Mouse (Mus musculus) intestine, embryonic 14.5 days (tissue): ENCODE measurements around the gene Ccdc146. TPM values are rescaled to one million over a fixed set of nuclear protein-coding genes. Genes with fewer than 3 reads are reported as not detected.

Source experiments
- ATAC-seq: fragments of 200-750 bp; cut with Nextera tagmentation; replicated peaks from 2 replicates; pipeline ENCODE4 v1.8.0; 2017; ENCODE audit warnings: low read depth, moderate number of reproducible peaks, moderate TSS enrichment, moderate library complexity; ENCODE audit not compliant: low FRiP score, low TSS enrichment
- DNase-seq: peaks from one replicate; pipeline ENCODE4 v3.0.0-alpha.2; 2018; ENCODE audit warnings: low spot score
- H3K27ac ChIP-seq: fragments of 300-500 bp; sonication (generic); 2 replicates; pipeline ENCODE4 v1.5.1; 2014; ENCODE audit warnings: low read depth, mild to moderate bottlenecking, control low read depth
- H3K27me3 ChIP-seq: fragments of 300-500 bp; sonication (generic); replicated peaks from 2 replicates; pipeline ENCODE4 v1.6.1; 2014; ENCODE audit warnings: low read length, control low read depth; ENCODE audit not compliant: control insufficient read depth, insufficient read depth
- H3K36me3 ChIP-seq: fragments of 300-500 bp; sonication (generic); 2 replicates; pipeline ENCODE4 v1.6.1; 2014; ENCODE audit warnings: low read length, control low read depth; ENCODE audit not compliant: control insufficient read depth, insufficient read depth
- H3K4me1 ChIP-seq: fragments of 300-500 bp; sonication (generic); replicated peaks from 2 replicates; pipeline ENCODE4 v1.6.1; 2014; ENCODE audit warnings: low read length, control low read depth, mixed read lengths; ENCODE audit not compliant: control insufficient read depth, insufficient read depth
- H3K4me2 ChIP-seq: fragments of 300-500 bp; sonication (generic); 2 replicates; pipeline ENCODE4 v1.6.1; 2014; ENCODE audit warnings: low read length
- H3K4me3 ChIP-seq: fragments of 300-500 bp; sonication (generic); 2 replicates; pipeline ENCODE4 v1.5.1; 2014; ENCODE audit warnings: low read depth, low read length, control low read depth, mixed read lengths
- H3K9ac ChIP-seq: fragments of 300-500 bp; sonication (generic); 2 replicates; pipeline ENCODE4 v1.6.1; 2014; ENCODE audit warnings: mild to moderate bottlenecking, low read length
- H3K9me3 ChIP-seq: fragments of 300-500 bp; sonication (generic); 2 replicates; pipeline ENCODE4 v1.6.1; 2016; ENCODE audit warnings: low read length, control low read depth; ENCODE audit not compliant: control insufficient read depth
- WGBS: fragments of 180-500 bp; shearing (Covaris S2); extraction: QIAGEN DNeasy Blood & Tissue Kit; methylation state at CpG from one replicate; pipeline ENCODE4 v1.1.7; 2014; 5-methylcytosine and 5-hydroxymethylcytosine counted together
- polyA plus RNA-seq: library from polyadenylated mRNA; unstranded; fragments of >200 nt; fragmentation: Nextera tagmentation; extraction: Ambion mirVana; gene quantifications from 2 replicates; pipeline ENCODE4 v1.2.1, GENCODE M21; 2014

Gene Ccdc146
- polyA plus RNA-seq, 1 experiment from 2014 or later, result 0.76 TPM

- no peak for DNase-seq
- Histone ChIP-seq H3K27ac (no peak overlapping the region), H3K36me3 (no peaks in the 10 kb centered on the region), H3K9me3 (no peaks in the 10 kb centered on the region), H3K4me2 (no peak overlapping the region), H3K9ac (no peak overlapping the region), H3K27me3 (no peaks in the 10 kb centered on the region), H3K4me3 (no peak overlapping the region), H3K4me1 (peaks cover 9% of the 10 kb centered on the region; the same call in 1 of the 2 replicates)
- ATAC-seq, result no peak
- 23% methylated on average over 7 of the region's 7 CpGs for WGBS
These were observed 29.2 kb downstream of the Ccdc146 start for GRCm38 (mm10) chr5:21395205-21395840.

GRCm38 (mm10) chr5:21394562-21394961, 29.9 kb downstream of the Ccdc146 start:
- no peak for DNase-seq
- Histone ChIP-seq H3K27ac (no peak overlapping the region), H3K9ac (no peak overlapping the region), H3K4me3 (no peak overlapping the region), H3K4me1 (peaks cover 9% of the 10 kb centered on the region; the same call in 1 of the 2 replicates), H3K4me2 (no peak overlapping the region), H3K9me3 (no peaks in the 10 kb centered on the region), H3K36me3 (no peaks in the 10 kb centered on the region), H3K27me3 (no peaks in the 10 kb centered on the region)
- no peak for ATAC-seq
- 83% methylated on average over 2 of the region's 2 CpGs for WGBS

- no peak for DNase-seq
- H3K4me2 ChIP-seq, result no peak overlapping the region; the same call in 1 of the 2 replicates
- ATAC-seq, result no peak
These were observed 32.7 kb downstream of the Ccdc146 start for GRCm38 (mm10) chr5:21391616-21392384.

GRCm38 (mm10) chr5:21388855-21389254, 35.6 kb downstream of the Ccdc146 start:
- Histone ChIP-seq H3K36me3 (no peaks in the 10 kb centered on the region), H3K27ac (no peak overlapping the region), H3K4me3 (no peak overlapping the region), H3K4me2 (no peak overlapping the region), H3K27me3 (no peaks in the 10 kb centered on the region), H3K9me3 (no peaks in the 10 kb centered on the region), H3K4me1 (peaks cover 8% of the 10 kb centered on the region), H3K9ac (no peak overlapping the region)
- WGBS, result 79% methylated on average over 4 of the region's 4 CpGs
- no peak for ATAC-seq
- no peak for DNase-seq

More at GRCm38 (mm10) chr5:21391616-21392384, 32.7 kb downstream of the Ccdc146 start:
- Histone ChIP-seq H3K36me3 (no peaks in the 10 kb centered on the region), H3K9ac (no peak overlapping the region), H3K4me1 (peaks cover 9% of the 10 kb centered on the region; the same call in 1 of the 2 replicates), H3K27ac (peak overlapping the region; percentile 38; the same call in 1 of the 2 replicates), H3K9me3 (no peaks in the 10 kb centered on the region), H3K27me3 (no peaks in the 10 kb centered on the region), H3K4me3 (no peak overlapping the region)
- WGBS, result 19% methylated on average over 13 of the region's 13 CpGs

- Histone ChIP-seq H3K4me1 (peaks cover 23% of the 10 kb centered on the region), H3K4me3 (no peak overlapping the region), H3K27me3 (no peaks in the 10 kb centered on the region), H3K4me2 (no peak overlapping the region), H3K9me3 (no peaks in the 10 kb centered on the region), H3K9ac (no peak overlapping the region), H3K27ac (no peak overlapping the region), H3K36me3 (no peaks in the 10 kb centered on the region)
- DNase-seq (no peak), ATAC-seq (no peak)
These were observed 37.1 kb downstream of the Ccdc146 start for GRCm38 (mm10) chr5:21387340-21387739.

GRCm38 (mm10) chr5:21386432-21386831, 38.0 kb downstream of the Ccdc146 start:
- DNase-seq, result no peak
- no peak for ATAC-seq

GRCm38 (mm10) chr5:21384976-21385375, 39.5 kb downstream of the Ccdc146 start:
- DNase-seq (no peak), ATAC-seq (no peak)
- WGBS, result 89% methylated on average over 9 of the region's 9 CpGs
- Histone ChIP-seq H3K27me3 (no peaks in the 10 kb centered on the region), H3K4me3 (no peak overlapping the region), H3K4me2 (no peak overlapping the region), H3K27ac (no peak overlapping the region), H3K9me3 (no peaks in the 10 kb centered on the region), H3K9ac (no peak overlapping the region), H3K4me1 (peaks cover 21% of the 10 kb centered on the region), H3K36me3 (no peaks in the 10 kb centered on the region)

More at GRCm38 (mm10) chr5:21386432-21386831, 38.0 kb downstream of the Ccdc146 start:
- H3K4me3 ChIP-seq, result no peak overlapping the region
- 60% methylated on average over 4 of the region's 4 CpGs for WGBS
- H3K4me1 ChIP-seq, result peaks cover 22% of the 10 kb centered on the region
- H3K9me3 ChIP-seq, result no peaks in the 10 kb centered on the region
- no peak overlapping the region for H3K27ac ChIP-seq
- no peaks in the 10 kb centered on the region for H3K27me3 ChIP-seq
- H3K36me3 ChIP-seq, result no peaks in the 10 kb centered on the region
- no peak overlapping the region for H3K4me2 ChIP-seq
- no peak overlapping the region for H3K9ac ChIP-seq

GRCm38 (mm10) chr5:21384252-21384960, 40.1 kb downstream of the Ccdc146 start:
- WGBS, result 68% methylated on average over 13 of the region's 13 CpGs
- no peak for ATAC-seq

More at GRCm38 (mm10) chr5:21384252-21384960, 40.1 kb downstream of the Ccdc146 start:
- Histone ChIP-seq H3K9me3 (no peaks in the 10 kb centered on the region), H3K4me1 (peaks cover 21% of the 10 kb centered on the region), H3K4me3 (no peak overlapping the region), H3K9ac (no peak overlapping the region), H3K27me3 (no peaks in the 10 kb centered on the region), H3K4me2 (no peak overlapping the region), H3K36me3 (no peaks in the 10 kb centered on the region), H3K27ac (no peak overlapping the region)
- DNase-seq, result no peak
